Mouse (Mus musculus) brain, embryonic 14.5 days (tissue): ENCODE data around the gene Ifitm6.

Experiments
- CTCF ChIP-seq: fragments of 200-500 bp; IDR thresholded peaks from 2 replicates; pipeline ENCODE4 v1.5.1; 2012; ENCODE audit warnings: inconsistent platforms, mild to moderate bottlenecking, moderate library complexity, borderline replicate concordance; ENCODE audit not compliant: insufficient read depth, insufficient read length; ENCODE audit errors: extremely low read depth
- POLR2A ChIP-seq: fragments of 200-500 bp; IDR thresholded peaks from 2 replicates; pipeline ENCODE4 v1.6.1; 2012; ENCODE audit warnings: mild to moderate bottlenecking, inconsistent platforms, borderline replicate concordance; ENCODE audit not compliant: poor library complexity, insufficient read depth, insufficient read length, severe bottlenecking; ENCODE audit errors: extremely low read depth

DNA sequence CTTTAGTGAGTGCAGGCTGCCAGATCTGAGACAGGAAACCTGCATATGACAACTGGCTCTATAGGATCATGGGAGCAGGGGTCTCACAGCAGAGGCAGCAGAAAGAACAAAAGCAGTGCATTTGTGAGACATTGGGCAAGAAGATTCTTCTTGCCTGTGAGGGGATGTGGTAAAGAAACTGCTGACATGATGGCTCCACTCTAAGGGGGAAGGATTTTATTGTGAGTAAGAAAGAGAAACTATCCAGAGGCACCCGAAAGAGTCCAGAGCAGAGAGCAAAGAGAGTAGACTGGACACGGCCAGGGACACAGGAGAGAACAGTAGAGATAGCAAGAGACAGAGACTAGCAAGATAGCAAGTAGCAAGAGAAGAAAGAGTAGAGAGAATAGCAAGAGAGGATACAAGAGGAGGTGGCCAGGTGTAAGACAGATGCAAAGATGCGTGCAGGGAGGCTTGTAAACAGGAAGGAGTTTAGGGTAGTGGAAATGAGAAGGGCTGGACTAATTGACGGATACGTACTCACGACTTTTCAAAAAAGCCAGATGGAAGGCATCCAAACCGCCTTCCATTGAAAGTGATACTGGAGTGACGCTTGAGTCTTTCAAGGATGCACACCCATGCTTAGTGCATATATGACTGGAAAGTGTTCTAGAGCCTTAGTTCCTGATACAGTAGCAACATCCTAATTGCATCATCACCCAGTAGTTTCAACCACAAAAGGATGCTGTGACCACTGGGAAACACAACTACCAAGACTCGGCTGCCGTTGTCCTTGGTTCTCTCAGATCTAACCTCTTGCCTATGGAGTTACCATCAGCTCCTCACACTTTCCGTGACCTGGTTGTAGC, 18.6 kb downstream of the Ifitm6 start:
- no peak for TF ChIP-seq CTCF
- TF ChIP-seq POLR2A, result no peak
